Mouse (Mus musculus): ENCODE measurements at regions not wholly inside any gene's neighbourhood (a gene's known extent, or its start where the extent isn't known, plus 50 kb on each side); places are given as distances from the start of the nearest gene placed in this dataset.

GRCm38 (mm10) chr11:18115693-18116450 lies 162.2 kb upstream of the Etaa1 start:
- WGBS, result 64% methylated on average over 9 of the region's 9 CpGs
- no peaks in the 10 kb centered on the region for H3K36me3 ChIP-seq (ENCODE audit: control insufficient read depth, insufficient read depth, low read length)
- no peak overlapping the region for H3K4me2 ChIP-seq (ENCODE audit: low read depth, low read length)
- DNase-seq (ENCODE audit: low spot score) (peak; percentile 44), ATAC-seq (ENCODE audit: low read depth) (peak; percentile 55; the same call in 1 of the 2 replicates)
- H3K9me3 ChIP-seq (ENCODE audit: control insufficient read depth, low read length), result no peaks in the 10 kb centered on the region
- no peaks in the 10 kb centered on the region; the same call in 1 of the 2 replicates for H3K4me1 ChIP-seq (ENCODE audit: control insufficient read depth, insufficient read depth, low read length)
- no peak overlapping the region for H3K4me3 ChIP-seq (ENCODE audit: low read depth, low read length)
- no peak overlapping the region for H3K27ac ChIP-seq (replicated peaks; ENCODE audit: low read depth, low read length)
- no peak overlapping the region for H3K9ac ChIP-seq (ENCODE audit: low read depth, low read length)
- H3K27me3 ChIP-seq (replicated peaks; ENCODE audit: control insufficient read depth, insufficient read depth, low read length), result no peaks in the 10 kb centered on the region

- Histone ChIP-seq H3K27me3 (replicated peaks; ENCODE audit: control insufficient read depth, insufficient read depth, low read length) (no peaks in the 10 kb centered on the region), H3K4me3 (ENCODE audit: low read depth, low read length) (no peak overlapping the region), H3K4me1 (ENCODE audit: control insufficient read depth, insufficient read depth, low read length) (no peaks in the 10 kb centered on the region), H3K9me3 (ENCODE audit: control insufficient read depth, low read length) (peaks cover 3% of the 10 kb centered on the region; the same call in 1 of the 2 replicates), H3K27ac (replicated peaks; ENCODE audit: low read depth, low read length) (no peak overlapping the region), H3K9ac (ENCODE audit: low read depth, low read length) (no peak overlapping the region), H3K36me3 (ENCODE audit: control insufficient read depth, insufficient read depth, low read length) (no peaks in the 10 kb centered on the region), H3K4me2 (ENCODE audit: low read depth, low read length) (no peak overlapping the region)
- WGBS, result 79% methylated on average over 3 of the region's 3 CpGs
- DNase-seq (ENCODE audit: low spot score) (no peak), ATAC-seq (ENCODE audit: low read depth) (no peak)
Observed at GRCm38 (mm10) chr11:18102841-18103240, 149.2 kb upstream of the Etaa1 start.

GRCm38 (mm10) chr11:18075840-18076435 lies 122.3 kb upstream of the Etaa1 start:
- DNase-seq (ENCODE audit: low spot score), result no peak
- ATAC-seq (ENCODE audit: low read depth), result no peak
- 71% methylated on average over 4 of the region's 4 CpGs for WGBS

GRCm38 (mm10) chr11:18070586-18071306 lies 117.1 kb upstream of the Etaa1 start:
- no peak overlapping the region for H3K9ac ChIP-seq (ENCODE audit: low read depth, low read length)
- H3K4me1 ChIP-seq (ENCODE audit: control insufficient read depth, insufficient read depth, low read length), result no peaks in the 10 kb centered on the region
- no peak overlapping the region for H3K4me2 ChIP-seq (ENCODE audit: low read depth, low read length)
- no peaks in the 10 kb centered on the region for H3K36me3 ChIP-seq (ENCODE audit: control insufficient read depth, insufficient read depth, low read length)
- peak; percentile 45 for DNase-seq (ENCODE audit: low spot score)
- no peaks in the 10 kb centered on the region for H3K9me3 ChIP-seq (ENCODE audit: control insufficient read depth, low read length)
- H3K4me3 ChIP-seq (ENCODE audit: low read depth, low read length), result no peak overlapping the region
- H3K27me3 ChIP-seq (replicated peaks; ENCODE audit: control insufficient read depth, insufficient read depth, low read length), result no peaks in the 10 kb centered on the region
- no peak overlapping the region for H3K27ac ChIP-seq (replicated peaks; ENCODE audit: low read depth, low read length)
- WGBS, result 78% methylated on average over 4 of the region's 4 CpGs
- ATAC-seq (ENCODE audit: low read depth), result no peak

More at GRCm38 (mm10) chr11:18075840-18076435, 122.3 kb upstream of the Etaa1 start:
- H3K27ac ChIP-seq (replicated peaks; ENCODE audit: low read depth, low read length), result no peak overlapping the region
- no peaks in the 10 kb centered on the region for H3K4me1 ChIP-seq (ENCODE audit: control insufficient read depth, insufficient read depth, low read length)
- no peak overlapping the region for H3K4me2 ChIP-seq (ENCODE audit: low read depth, low read length)
- no peaks in the 10 kb centered on the region for H3K9me3 ChIP-seq (ENCODE audit: control insufficient read depth, low read length)
- no peak overlapping the region for H3K9ac ChIP-seq (ENCODE audit: low read depth, low read length)
- no peaks in the 10 kb centered on the region for H3K27me3 ChIP-seq (replicated peaks; ENCODE audit: control insufficient read depth, insufficient read depth, low read length)
- H3K36me3 ChIP-seq (ENCODE audit: control insufficient read depth, insufficient read depth, low read length), result no peaks in the 10 kb centered on the region
- no peak overlapping the region for H3K4me3 ChIP-seq (ENCODE audit: low read depth, low read length)

GRCm38 (mm10) chr11:18070032-18070374 lies 116.3 kb upstream of the Etaa1 start:
- ATAC-seq (ENCODE audit: low read depth) (no peak), DNase-seq (ENCODE audit: low spot score) (no peak)
- WGBS, result 69% methylated on average over 8 of the region's 8 CpGs

GRCm38 (mm10) chr11:18069348-18070031 lies 115.8 kb upstream of the Etaa1 start:
- Histone ChIP-seq H3K4me3 (ENCODE audit: low read depth, low read length) (no peak overlapping the region), H3K36me3 (ENCODE audit: control insufficient read depth, insufficient read depth, low read length) (no peaks in the 10 kb centered on the region), H3K9me3 (ENCODE audit: control insufficient read depth, low read length) (no peaks in the 10 kb centered on the region), H3K4me1 (ENCODE audit: control insufficient read depth, insufficient read depth, low read length) (no peaks in the 10 kb centered on the region), H3K9ac (ENCODE audit: low read depth, low read length) (no peak overlapping the region), H3K27me3 (replicated peaks; ENCODE audit: control insufficient read depth, insufficient read depth, low read length) (no peaks in the 10 kb centered on the region), H3K4me2 (ENCODE audit: low read depth, low read length) (no peak overlapping the region), H3K27ac (replicated peaks; ENCODE audit: low read depth, low read length) (no peak overlapping the region)
- 67% methylated on average over 7 of the region's 7 CpGs for WGBS
- DNase-seq (ENCODE audit: low spot score) (no peak), ATAC-seq (ENCODE audit: low read depth) (no peak)

More at GRCm38 (mm10) chr11:18070032-18070374, 116.3 kb upstream of the Etaa1 start:
- no peak overlapping the region for H3K4me3 ChIP-seq (ENCODE audit: low read depth, low read length)
- H3K9ac ChIP-seq (ENCODE audit: low read depth, low read length), result no peak overlapping the region
- no peaks in the 10 kb centered on the region for H3K4me1 ChIP-seq (ENCODE audit: control insufficient read depth, insufficient read depth, low read length)
- no peaks in the 10 kb centered on the region for H3K36me3 ChIP-seq (ENCODE audit: control insufficient read depth, insufficient read depth, low read length)
- H3K4me2 ChIP-seq (ENCODE audit: low read depth, low read length), result no peak overlapping the region
- H3K9me3 ChIP-seq (ENCODE audit: control insufficient read depth, low read length), result no peaks in the 10 kb centered on the region
- H3K27ac ChIP-seq (replicated peaks; ENCODE audit: low read depth, low read length), result no peak overlapping the region
- no peaks in the 10 kb centered on the region for H3K27me3 ChIP-seq (replicated peaks; ENCODE audit: control insufficient read depth, insufficient read depth, low read length)

GRCm38 (mm10) chr11:18068085-18068484 lies 114.4 kb upstream of the Etaa1 start:
- no peak overlapping the region for H3K27ac ChIP-seq (replicated peaks; ENCODE audit: low read depth, low read length)
- no peak overlapping the region for H3K4me2 ChIP-seq (ENCODE audit: low read depth, low read length)
- H3K9ac ChIP-seq (ENCODE audit: low read depth, low read length), result no peak overlapping the region
- no peak overlapping the region for H3K4me3 ChIP-seq (ENCODE audit: low read depth, low read length)
- no peaks in the 10 kb centered on the region for H3K9me3 ChIP-seq (ENCODE audit: control insufficient read depth, low read length)
- WGBS, result 61% methylated on average over 2 of the region's 2 CpGs
- H3K27me3 ChIP-seq (replicated peaks; ENCODE audit: control insufficient read depth, insufficient read depth, low read length), result no peaks in the 10 kb centered on the region
- ATAC-seq (ENCODE audit: low read depth), result no peak
- no peaks in the 10 kb centered on the region for H3K4me1 ChIP-seq (ENCODE audit: control insufficient read depth, insufficient read depth, low read length)
- H3K36me3 ChIP-seq (ENCODE audit: control insufficient read depth, insufficient read depth, low read length), result no peaks in the 10 kb centered on the region
- DNase-seq (ENCODE audit: low spot score), result no peak

GRCm38 (mm10) chr11:18067676-18068075 lies 114.0 kb upstream of the Etaa1 start:
- no peak overlapping the region for H3K9ac ChIP-seq (ENCODE audit: low read depth, low read length)
- no peak overlapping the region for H3K4me3 ChIP-seq (ENCODE audit: low read depth, low read length)
- no peaks in the 10 kb centered on the region for H3K9me3 ChIP-seq (ENCODE audit: control insufficient read depth, low read length)
- ATAC-seq (ENCODE audit: low read depth) (no peak), DNase-seq (ENCODE audit: low spot score) (peak; percentile 29)
- H3K4me1 ChIP-seq (ENCODE audit: control insufficient read depth, insufficient read depth, low read length), result no peaks in the 10 kb centered on the region
- no peaks in the 10 kb centered on the region for H3K27me3 ChIP-seq (replicated peaks; ENCODE audit: control insufficient read depth, insufficient read depth, low read length)
- no peak overlapping the region for H3K4me2 ChIP-seq (ENCODE audit: low read depth, low read length)
- WGBS, result 52% methylated on average over 3 of the region's 3 CpGs
- no peaks in the 10 kb centered on the region for H3K36me3 ChIP-seq (ENCODE audit: control insufficient read depth, insufficient read depth, low read length)
- H3K27ac ChIP-seq (replicated peaks; ENCODE audit: low read depth, low read length), result no peak overlapping the region

All from embryonic facial prominence, embryonic 14.5 days (tissue).